Mouse (Mus musculus) cerebellum, postnatal 25 days (tissue): ENCODE measurements at regions not wholly inside any gene's neighbourhood (a gene's known extent, or its start where the extent isn't known, plus 50 kb on each side); places are given as distances from the start of the nearest gene placed in this dataset.
A peak's percentile ranks its signal among the peaks of the same experiment; 100 is the strongest.

Experiments
- DNase-seq, 2 experiments: peaks; one replicate each; pipeline ENCODE4 v3.0.0; 2021; ENCODE audit warnings: mixed read lengths in 2 of 2

DNA sequence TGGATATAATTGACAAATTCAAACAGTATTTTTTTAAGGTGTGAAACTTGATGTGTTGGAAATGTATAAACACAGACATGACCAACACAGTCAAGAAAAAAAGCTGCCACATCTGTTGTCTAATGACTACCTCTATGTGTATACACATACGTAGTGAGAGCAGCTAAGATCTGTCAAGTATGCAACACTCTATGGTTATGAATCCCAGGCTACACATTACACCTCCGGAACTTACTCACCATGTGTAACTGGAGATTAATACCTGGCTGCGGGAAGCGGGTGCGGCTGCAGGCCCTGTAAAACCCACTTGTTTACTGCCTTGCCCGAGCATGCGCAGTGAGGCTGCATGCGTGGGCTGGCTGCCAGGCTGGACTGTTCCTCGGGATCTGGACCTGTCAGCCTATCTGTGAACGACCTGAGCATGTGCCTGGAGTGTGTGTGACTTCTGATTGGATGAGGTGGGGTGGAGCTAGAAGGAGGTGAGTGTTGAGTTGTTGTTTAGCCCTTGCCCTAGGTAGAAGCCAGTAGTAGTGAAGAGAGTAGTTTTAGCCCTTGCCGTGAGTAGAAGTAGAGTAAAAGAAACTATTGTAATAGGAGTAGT is 211.1 kb downstream of the Sp3 start:
- DNase-seq: no peak

DNA sequence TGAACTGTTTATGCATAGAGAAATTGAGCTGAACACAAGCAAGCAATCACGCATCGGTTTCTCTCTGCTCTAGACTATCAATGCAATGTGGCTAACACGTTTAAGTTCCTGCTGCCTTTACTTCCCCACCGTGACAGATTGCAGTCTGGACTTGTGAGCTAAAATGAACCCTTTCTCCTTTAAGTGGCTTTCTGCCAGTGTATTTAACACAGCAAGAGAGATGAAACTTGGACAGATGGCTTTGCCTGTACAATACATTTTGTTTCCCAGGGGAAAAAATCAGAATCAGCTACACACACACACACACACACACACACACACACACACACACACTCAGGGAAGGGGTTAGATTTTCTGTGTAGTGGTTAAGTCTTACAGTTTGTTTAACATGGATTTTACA is 206.8 kb downstream of the Sp3 start:
- DNase-seq: peak; percentile 7 to 9

DNA sequence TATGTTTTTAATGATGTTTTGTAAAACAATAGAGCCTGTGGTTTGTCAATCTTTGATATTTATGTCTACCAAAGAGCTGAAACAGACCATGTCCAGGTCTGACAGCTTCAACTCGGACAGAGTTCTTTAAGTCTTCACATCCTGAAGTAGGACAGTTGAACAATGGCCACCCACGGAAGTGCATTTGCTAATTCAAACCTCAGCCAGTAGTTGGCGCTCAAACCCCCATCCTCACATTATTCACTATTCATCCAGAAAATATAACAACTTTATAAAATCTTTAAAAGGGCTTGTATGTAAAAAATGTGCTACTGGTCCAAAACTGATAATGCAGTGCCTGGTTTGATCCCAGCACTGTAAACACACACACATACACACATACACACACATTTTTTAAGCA is 202.9 kb downstream of the Sp3 start:
- peak in 1 of 2 experiments; percentile 29 for DNase-seq

DNA sequence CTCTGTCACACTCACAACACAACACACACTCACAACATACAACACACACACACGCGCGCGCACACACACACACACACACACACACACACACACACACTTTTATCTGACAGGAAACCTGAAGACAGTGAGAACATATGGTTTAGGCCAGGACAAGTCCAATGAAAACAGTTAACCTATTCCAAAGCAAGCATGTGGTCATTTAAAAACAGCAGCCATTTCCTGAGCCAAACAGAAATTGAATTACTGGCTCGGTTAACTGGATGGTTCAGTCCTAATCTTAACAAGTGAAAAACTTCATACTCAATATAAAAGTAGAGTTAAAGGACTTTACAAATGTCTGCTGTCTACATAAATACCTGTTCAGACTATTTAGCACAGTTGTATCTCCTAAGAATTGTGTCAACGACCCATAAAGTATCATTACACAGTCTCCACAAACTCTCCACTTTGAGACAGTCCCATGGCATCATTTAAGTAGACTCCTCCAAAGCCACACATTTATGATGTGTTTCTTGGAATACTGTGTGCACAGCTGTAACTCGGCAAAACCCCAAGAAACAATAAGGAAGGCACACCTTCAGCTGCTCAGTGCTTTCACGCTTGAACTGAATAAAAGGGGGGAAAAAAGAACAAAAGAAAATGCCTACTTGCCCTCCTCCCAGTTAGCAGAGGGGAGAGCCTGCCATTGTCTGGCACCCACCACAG is 202.3 kb downstream of the Sp3 start:
- no peak for DNase-seq

DNA sequence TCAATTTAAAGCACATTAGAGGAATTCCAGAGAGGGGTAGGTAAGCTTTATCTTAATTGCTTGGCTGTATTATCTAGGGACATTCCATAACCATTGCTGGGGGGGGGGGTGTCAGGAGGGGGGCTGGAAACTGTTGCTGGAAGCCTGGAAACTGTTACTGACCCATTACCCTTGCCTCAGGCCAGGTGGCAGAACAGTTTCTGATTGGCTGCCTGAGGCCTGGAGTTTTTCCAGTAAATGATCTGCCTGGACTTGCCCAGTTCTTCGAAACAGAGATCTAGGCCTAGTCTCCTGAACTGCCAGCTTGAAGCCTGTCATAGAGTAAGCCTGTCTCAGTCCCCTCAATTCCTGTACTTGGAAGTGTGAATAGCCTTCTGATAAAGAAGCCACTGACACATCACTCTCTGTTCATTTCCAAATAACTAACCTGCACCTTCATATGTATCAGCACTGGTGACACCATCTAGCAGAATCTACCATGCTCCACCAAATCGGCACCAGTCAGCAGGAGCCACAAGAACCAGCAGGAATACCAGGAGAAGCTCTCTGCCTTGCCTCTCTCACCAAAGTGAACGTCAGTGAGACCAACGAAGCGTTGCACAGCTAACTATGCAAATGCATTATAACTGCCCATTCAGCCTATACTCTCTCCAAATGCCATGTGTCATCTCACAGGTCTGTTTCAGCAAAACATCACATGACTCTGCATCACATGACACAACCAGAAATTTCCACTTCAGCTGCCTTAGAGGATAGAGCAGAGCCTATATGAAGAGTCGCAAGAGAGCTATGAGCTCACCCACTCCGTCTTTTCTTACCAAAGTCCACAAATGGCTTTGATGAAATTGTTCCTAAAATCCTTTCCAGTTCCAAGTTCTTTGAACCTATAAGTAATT is 200.7 kb downstream of the Sp3 start:
- DNase-seq: no peak

DNA sequence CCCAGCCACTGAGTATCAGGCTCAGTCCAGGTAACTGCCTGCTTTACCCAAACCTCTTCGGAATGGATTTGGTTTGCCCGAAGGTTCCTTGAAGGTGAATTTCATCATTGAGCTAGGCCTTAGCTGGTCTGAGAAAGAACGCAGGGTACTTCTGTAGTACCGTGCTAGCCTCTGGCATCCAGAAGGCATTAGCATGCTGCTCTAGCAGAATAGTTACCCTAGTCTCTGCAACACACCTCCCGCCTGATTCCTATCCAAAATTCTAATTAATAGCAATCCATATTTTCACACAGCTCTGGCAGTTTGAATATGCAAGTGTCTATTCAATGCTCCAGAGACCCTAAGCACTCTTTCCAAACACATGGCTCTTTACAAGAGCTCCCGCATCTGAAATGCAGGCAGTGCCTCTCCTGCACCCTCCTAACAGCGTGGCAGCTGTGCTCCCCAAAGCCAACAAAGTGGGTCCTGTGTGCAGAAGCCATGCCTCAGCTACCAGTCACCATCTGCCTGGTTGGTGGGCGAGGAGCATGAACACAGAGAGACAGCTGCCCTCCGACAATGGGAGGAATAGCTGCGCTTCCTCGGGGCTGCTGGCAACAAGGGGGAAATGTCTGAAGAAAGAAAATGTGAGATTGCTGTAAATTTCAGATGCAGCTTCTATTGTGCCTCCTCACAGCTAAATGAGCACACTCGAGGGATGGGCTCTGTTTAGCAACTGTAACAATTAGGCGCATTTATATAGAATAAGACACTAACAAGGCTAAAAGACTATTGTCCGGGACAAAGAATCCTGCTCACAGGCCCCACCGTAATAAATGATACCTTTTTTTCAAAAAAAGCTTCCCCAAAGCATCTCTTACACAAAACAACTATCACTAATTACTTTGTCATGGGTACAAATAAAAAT is 198.6 kb downstream of the Sp3 start:
- DNase-seq: no peak

DNA sequence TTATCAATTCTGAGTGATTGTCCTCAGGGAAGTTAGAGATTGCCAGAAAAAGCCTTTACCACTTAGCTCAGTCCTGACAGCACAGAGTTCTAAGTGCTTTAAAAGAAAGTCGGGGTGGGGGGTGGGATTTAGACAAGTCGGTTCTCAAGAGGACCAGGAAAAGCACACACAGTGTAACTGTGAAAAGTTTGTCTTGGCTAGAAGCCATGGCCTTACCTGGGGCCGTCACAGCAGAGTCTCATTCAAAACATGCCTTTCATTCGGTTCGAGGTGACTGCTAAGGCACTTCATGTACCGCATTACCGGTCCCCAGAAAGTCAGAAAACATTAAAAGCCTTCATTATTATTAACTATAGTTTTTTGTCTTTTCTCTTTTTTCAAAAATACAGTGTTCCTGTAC is 197.9 kb downstream of the Sp3 start:
- DNase-seq: no peak

DNA sequence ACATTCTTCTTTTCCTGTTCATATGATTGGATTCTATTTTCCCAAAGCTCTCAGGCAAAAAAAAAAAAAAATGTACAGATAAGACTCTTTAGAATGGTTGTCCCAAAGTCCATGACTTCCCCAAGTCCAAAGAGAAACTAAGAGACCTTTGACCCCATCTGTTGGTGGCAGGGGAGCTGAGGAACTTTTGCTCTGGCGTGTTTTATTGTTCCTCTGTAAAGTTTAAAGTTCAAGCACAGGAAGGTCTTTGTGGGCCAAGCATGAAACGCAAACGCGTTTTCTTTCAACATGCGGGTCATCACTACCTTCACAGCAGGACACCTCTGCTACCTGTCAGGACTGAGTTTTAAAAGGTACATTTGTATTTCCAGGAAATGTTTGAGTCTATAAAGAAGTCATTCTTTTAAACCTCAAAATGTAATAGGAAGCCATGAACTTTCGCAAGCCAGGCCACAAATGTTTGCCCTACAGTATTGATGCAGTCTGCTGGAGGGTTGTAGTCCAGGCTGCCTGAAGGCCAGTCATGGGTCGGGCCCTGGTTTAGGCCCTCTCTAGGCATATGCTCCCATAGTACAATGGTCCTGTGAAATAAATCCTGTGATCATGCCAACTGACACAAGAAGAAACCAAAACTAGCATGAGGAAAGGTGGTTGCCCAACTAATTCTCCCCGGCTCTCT is 194.7 kb downstream of the Sp3 start:
- DNase-seq: no peak

DNA sequence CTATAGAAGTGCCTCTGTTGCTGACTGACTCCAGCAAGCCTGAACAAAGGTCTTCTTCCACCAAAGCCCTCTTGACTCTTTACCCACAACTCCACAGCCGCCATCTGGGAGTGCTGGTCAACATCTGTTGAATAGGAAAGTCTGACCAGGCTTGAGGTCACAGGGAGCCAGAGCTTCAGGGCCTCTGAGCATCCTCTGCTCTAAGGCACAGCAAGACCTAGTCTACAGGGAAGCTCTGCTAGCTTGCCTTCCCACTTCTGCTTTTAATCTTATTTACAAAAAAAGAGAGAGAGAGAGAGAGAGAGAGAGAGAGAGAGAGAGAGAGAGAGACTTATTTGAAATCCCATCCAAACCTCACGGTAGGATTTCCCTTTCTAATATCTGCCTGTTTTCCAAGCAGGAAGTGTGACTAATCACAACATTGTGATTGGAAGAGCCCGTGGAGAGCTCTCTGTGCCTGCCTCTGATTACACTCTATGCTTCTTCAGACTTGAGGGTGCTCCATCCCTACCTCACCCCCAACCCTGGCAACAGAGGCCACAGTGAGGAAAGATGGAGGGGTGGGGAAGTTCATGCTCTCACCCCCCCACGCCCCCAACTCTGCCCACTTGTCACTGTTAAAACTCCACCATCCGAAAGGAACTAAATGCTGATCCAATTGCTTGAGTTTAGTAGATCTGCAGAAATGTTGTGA is 194.1 kb downstream of the Sp3 start:
- DNase-seq: no peak

DNA sequence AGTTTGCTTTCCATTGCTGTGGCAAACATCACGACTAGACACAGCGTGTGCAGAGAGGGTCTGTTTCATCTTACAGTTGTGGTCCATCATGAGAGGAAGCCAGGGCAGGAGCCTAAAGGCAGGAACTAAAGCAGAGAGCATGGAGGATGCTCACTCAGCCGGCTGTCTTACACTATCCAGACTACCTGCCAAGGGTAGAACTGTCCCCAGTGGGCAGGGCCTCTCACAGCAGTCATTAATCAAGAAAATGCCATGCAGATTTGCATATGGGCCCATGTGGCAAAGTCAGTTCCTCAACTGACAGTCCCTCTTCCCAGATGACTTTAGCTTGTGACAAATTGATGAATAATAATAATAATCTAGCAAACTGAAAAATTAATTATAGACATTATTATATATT is 192.6 kb downstream of the Sp3 start:
- no peak for DNase-seq

DNA sequence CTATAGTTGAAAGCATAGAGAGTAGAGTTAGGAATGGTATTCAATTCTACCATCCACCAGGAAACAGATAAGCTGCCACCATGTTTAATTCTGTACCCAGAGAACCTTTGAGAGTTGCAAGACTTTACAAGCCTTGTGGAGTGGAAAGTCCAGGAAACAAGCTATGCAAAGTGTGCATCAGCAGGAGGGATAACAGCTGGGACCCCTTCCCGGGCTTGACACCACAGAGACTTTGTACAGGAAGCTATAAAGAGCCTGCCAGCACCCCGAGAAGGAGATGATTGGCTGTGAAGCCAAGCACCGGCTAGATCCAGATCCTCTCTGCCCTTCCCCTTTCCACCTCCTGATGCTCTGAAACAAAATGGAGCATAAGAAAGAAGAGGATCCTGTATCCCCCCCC is 188.8 kb downstream of the Sp3 start:
- DNase-seq: no peak

DNA sequence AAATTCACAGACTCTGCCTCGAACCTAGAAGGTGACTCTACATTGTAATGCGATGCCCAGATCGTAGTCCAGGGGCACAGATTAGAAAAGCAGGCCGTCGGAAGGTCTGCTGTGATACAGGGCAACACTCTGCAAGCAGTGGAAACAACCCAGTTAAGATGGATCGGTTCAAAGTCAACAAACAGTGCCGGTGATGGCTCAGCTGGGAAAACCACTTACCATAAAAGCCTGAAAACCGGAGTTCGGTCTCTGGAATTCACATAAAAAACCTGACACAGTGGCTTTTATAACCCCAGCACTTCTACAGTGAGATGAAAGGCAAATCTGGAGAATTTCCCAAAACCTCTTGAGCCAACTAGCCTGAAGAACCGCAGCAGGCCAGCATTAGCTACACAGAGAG is 186.8 kb downstream of the Sp3 start:
- DNase-seq: no peak

DNA sequence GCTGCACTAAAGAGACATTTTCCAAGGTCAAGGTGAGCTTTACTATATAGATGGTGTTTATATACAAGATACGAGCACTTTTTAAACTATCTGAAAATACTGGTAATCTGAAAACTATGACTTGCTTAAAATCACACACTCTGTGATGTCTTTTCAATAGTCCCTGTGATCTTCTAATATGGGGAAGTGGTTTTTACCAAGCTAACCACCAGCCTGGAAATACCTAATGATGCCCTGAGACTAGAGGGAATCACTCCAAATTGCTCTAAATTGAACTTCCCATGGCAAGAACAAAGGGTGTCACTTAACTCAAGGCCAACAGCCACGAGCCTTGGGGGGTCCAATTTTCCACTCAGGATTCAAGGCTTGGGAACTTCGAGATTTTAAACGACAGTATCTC is 185.7 kb downstream of the Sp3 start:
- DNase-seq: no peak

DNA sequence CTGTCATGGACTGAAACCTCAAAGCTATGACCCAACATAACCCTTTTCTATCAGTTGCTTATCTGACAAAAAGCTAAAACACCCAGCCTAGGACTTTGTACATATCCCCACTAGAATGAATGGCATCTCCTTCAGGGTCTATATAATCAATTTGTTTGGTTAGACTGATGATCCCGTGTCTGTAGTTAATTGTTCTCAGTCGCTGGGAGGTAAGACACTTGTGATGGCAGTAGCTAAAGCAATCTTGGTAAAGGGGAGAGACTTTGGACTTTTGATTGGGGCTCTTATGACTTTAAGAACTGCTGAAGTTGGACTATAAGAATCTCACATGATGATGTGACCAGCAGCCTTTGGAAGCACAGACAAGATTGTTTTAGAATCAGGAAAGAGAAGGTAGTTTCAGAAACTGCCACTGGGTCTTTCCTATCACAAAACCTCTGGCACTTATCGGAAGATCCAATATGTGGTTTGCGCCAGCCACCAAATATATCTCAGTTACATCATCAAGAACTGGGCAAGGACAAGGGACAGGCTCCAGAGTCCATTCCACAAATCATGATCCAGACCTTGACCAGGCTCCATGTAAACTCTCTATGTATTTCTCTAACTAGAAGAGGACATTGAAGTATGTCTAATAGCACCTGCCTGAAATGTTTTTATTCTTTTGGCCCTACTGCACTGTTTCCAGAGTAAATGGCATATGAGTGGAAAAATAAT is 183.1 kb downstream of the Sp3 start:
- no peak for DNase-seq

DNA sequence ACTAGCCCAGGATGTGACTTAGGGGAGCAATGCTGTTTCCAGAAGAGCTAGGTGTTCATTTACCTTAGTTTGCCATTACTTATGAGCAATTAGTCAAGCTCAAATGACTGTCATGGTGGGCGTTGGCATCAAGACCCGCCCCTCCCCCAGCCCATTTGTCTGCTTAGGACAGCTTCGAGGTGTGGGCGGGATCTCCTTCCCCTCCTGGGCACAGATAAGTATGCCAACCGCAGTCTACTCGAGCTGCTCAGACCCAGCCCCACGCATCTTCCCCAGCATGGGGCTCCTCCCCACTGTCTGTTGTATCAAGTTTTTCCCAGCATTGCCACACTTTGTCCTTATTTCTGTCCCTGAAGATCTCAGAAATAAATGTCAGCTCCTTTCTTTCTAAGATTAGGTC is 179.6 kb downstream of the Sp3 start:
- no peak for DNase-seq

DNA sequence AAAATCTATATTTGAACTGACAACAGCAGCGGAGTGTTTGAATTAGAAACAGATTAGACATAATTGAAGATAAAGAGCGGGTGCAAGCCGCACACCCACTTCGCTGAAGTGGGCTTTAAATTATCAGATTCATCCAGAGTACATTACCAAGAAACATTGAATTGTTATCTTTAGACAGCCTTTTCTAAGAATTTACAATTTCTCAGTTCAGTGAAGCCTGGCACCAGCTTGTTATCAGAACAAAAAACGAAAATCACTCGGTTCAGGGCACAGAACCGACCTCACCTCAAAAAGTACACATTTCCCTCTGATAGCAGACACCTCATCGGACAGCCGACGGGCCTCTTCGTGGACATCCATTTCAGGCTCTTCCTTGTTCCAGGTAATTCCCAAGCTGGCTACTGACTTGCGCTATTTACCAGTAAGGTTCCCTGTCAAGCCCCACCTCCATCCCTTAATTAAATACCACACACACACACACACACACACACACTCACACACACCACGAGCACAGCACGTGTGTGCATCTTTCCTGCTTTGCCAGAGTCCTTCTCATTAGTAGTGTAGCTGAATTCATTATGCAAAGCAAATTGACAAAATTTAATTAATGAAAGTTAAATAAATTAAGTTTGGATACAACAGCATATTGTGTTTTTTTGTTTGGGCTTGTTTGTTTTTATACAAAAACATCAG is 166.8 kb downstream of the Sp3 start:
- DNase-seq: no peak

DNA sequence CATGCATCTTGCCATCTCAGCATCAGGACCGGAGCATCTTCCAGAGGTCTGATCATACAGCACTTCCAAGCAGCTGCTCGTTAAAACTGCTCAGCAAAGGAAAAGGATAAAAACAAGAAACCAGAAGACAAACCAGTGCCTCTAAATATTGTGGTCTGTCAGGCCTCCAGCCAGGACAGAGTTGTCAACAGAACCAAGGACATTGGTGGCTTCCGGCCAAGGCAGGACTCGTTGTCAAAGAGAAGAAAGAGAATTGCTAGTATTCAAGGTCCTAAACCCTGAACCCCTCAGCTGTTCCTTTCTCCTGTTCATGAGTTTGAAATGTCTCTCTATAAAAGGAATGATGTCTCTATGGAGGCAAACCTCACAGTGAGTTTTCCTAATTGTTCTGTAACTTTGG is 155.0 kb downstream of the Sp3 start:
- DNase-seq: no peak

DNA sequence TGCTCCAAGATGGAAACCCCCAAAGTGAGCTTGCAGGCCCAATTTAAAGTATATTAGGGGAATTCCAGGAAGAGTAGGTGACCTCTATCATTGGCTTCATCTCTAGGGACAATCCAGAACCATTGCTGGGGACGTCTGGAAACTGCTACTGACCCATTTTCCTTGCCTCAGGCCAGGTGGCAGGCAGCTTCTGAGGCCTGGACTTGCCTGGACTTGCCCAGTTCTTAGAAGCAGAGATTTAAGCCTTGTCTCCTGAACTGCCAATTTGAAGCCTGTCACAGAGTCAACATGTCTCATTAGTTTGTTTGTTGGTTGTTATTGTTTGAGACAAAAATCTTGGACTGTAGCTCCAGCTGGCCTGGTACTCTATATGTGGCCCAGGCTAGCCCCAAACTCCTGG is 151.1 kb downstream of the Sp3 start:
- no peak for DNase-seq

DNA sequence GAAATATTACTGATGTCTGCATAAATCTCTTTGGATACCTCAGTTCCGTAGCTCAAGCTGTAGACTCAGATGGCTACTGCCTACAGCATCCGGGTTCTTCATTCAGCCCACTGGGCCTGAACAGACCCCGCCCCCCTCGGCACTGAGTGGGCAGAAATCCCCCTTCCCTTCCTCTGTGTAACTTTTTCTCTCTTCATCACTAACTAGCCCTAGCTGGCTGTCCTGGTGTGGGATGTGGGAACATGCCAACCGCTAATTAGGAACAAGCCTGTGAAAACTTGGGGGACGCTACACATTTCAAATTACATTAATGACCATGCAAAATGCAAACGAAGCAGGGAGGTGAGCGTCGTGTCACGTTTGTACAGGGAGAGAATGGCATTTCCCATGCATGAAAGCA is 147.5 kb downstream of the Sp3 start:
- DNase-seq: no peak

DNA sequence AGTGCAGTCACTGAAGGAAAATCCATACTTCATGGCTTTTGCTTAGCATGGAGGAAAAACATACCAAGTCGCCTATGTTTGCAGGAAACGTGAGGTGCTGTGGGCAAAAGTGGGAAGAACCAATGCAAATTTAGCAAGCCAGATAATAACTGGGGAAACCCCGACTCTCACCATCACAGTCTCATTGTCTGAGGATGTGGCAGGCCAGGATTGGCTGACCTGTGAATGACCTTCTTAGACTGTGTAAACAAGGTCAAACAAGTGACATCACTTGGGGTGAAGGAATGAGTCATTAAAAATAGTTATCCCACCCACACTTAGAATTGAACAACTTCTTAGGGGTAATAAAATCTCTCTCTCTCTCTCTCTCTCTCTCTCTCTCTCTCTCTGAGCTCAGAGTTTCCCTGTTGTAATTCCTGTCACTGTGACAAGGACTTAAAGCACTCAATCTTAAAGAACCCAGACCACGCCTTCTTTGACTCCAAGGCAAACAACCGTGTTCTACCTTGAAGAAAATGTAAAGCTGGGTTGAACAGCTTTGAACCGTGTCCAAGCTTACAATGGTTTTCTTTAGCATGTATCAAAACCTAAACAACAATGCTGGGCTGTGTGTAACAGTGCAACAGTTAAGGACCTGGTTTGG is 142.0 kb downstream of the Sp3 start:
- DNase-seq: no peak
